Mouse (Mus musculus) liver, embryonic 16.5 days (tissue): ENCODE results near the gene Smim5. TPM values are rescaled to one million over a fixed set of nuclear protein-coding genes. Genes with fewer than 3 reads are reported as not detected.
A peak's percentile ranks its signal among the peaks of the same experiment; 100 is the strongest.
"Not testable (repeated sequence)": the region's sequence is repeated elsewhere in the genome, so short reads cannot be mapped to it uniquely, and the experiment has no call there.

Experiments used
- ATAC-seq: fragments of 200-750 bp; cut with Nextera tagmentation; 2 replicates; pipeline ENCODE4 v1.8.0; 2017; ENCODE audit warnings: low read depth, mild to moderate bottlenecking, moderate number of reproducible peaks, moderate library complexity
- H3K27ac ChIP-seq: fragments of 300-500 bp; sonication (generic); 2 replicates; pipeline ENCODE4 v1.5.1; 2014; ENCODE audit warnings: mild to moderate bottlenecking, low read length
- H3K27me3 ChIP-seq: fragments of 300-500 bp; sonication (generic); 2 replicates; pipeline ENCODE4 v1.6.1; 2014; ENCODE audit warnings: low read depth, low read length, mixed read lengths; ENCODE audit not compliant: control insufficient read depth, insufficient read depth
- H3K36me3 ChIP-seq: fragments of 300-500 bp; sonication (generic); 2 replicates; pipeline ENCODE4 v1.6.1; 2014; ENCODE audit warnings: mild to moderate bottlenecking; ENCODE audit not compliant: control insufficient read depth, insufficient read depth
- H3K4me1 ChIP-seq: fragments of 300-500 bp; sonication (generic); 2 replicates; pipeline ENCODE4 v1.6.1; 2014; ENCODE audit warnings: low read depth, low read length, mixed read lengths; ENCODE audit not compliant: control insufficient read depth
- H3K4me2 ChIP-seq: fragments of 300-500 bp; sonication (generic); 2 replicates; pipeline ENCODE4 v1.6.1; 2014; ENCODE audit warnings: low read depth, low read length, mixed read lengths
- H3K4me3 ChIP-seq: fragments of 300-500 bp; sonication (generic); 2 replicates; pipeline ENCODE4 v1.5.1; 2014; ENCODE audit warnings: low read depth, mild to moderate bottlenecking, low read length
- H3K9ac ChIP-seq: fragments of 300-500 bp; sonication (generic); 2 replicates; pipeline ENCODE4 v1.6.1; 2014; ENCODE audit warnings: low read depth, low read length
- H3K9me3 ChIP-seq: fragments of 300-500 bp; sonication (generic); replicated peaks from 2 replicates; pipeline ENCODE4 v1.6.1; 2016; ENCODE audit warnings: low read length; ENCODE audit not compliant: control insufficient read depth
- WGBS: fragments of 180-500 bp; shearing (Covaris S2); extraction: QIAGEN DNeasy Blood & Tissue Kit; methylation state at CpG from one replicate; pipeline ENCODE4 v1.1.7; 2014; ENCODE audit not compliant: insufficient replicate concordance; 5-methylcytosine and 5-hydroxymethylcytosine counted together
- polyA plus RNA-seq: library from polyadenylated mRNA; unstranded; fragments of >200 nt; fragmentation: Nextera tagmentation; extraction: Ambion mirVana; gene quantifications from 2 replicates; pipeline ENCODE4 v1.2.1, GENCODE M21; 2015

The Smim5 gene
- 29.5 and 30.1 TPM in 2 replicates for polyA plus RNA-seq

DNA sequence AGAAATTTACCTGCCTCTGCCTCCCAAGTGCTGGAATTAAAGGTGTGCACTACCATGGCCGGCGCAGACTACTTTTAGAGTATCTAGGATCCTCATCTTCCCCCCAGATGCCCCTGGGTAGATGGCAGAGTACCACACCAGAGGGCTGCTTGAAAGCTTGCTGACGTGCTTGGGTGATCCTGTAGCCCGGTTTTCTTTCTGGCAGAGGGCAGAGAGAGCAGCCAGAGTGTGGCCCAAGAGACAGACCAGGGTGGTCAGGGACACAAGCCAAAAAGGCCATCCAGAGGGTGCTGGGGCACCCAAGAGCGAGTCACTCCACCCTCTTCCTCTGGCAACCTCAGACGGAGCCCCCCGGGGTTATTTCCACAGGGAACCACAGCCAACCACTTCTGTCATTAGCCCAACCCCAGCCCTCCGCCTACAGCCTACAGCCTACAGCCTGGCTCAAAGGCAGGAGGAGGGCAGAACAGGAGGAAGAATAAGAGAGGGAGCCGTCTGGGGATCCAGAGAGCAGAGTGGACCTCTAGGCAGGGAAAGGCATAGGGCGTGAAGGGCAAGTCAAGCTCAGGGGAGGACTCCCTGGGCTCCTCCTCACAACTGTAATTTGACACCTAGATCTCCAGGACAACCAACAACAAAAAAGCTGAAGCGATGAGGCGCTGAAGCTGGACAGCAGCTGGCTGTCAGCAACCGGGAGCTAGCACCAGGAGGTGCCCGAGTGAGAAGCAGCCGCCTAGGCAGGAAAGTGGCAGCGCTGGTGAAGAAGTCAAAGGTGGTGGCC is at the start of gene Smim5:
Gene Smim5, plus strand, starts transcription at position 481 of the 781 bp plus-strand sequence.
- H3K4me2 ChIP-seq = peak within 1 kb of the TSS; percentile 67
- WGBS = 17% methylated on average over 16 of the region's 16 CpGs
- peak within 1 kb of the TSS; percentile 98 for H3K27ac ChIP-seq
- H3K36me3 ChIP-seq = no peaks in the 10 kb centered on the region; the same call in 1 of the 2 replicates
- H3K9me3 ChIP-seq = no peaks in the 10 kb centered on the region
- peaks cover 61% of the 10 kb centered on the region for H3K4me1 ChIP-seq
- peak within 1 kb of the TSS; percentile 72 for H3K4me3 ChIP-seq
- H3K9ac ChIP-seq = peak within 1 kb of the TSS; percentile 82
- ATAC-seq = peak; percentile 19
- H3K27me3 ChIP-seq = no peaks in the 10 kb centered on the region

DNA sequence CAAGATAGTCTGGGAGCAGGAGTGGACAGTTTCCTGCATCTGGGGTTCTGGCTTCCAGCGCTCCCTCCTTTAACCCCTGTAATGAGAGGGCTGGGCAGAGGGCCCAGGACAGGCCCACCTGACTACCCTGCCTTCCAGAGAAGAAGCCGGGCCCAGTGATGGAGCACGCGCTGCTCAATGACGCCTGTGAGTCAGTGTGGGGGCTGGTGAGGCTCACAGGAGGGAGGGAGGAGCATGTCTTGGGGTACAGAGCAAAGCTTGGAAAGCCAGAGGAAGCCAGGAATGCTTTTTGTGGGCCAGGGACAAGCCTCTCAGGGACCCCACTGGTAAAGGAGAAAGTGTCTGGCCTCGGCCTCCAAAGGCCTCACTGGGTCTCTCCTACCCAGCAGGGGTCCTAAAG is 45.1 kb upstream of the Smim5 start:
- Histone ChIP-seq H3K27ac (no peak overlapping the region), H3K36me3 (peaks cover 8% of the 10 kb centered on the region), H3K9ac (no peak overlapping the region), H3K4me2 (no peak overlapping the region), H3K9me3 (no peaks in the 10 kb centered on the region), H3K4me3 (no peak overlapping the region), H3K27me3 (peaks cover 25% of the 10 kb centered on the region), H3K4me1 (peaks cover 12% of the 10 kb centered on the region)
- WGBS = 74% methylated on average over 6 of the region's 6 CpGs
- ATAC-seq = no peak

DNA sequence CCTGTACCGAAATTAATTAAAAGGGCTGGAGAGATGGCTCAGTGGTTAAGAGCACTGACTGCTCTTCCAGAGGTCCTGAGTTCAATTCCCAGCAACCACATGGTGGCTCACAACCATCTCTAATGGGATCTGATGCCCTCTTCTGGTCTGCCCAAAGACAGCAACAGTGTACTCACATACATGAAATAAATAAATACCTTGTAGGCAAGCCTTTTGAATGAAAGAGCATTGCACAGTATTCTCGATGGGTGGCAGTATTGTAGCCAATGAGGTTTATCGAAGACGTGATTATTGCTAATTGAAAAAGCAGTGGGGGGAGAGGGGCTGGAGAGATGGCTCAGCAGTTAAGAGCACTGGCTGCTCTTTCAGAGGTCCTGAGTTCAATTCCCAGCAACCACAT is 42.6 kb upstream of the Smim5 start:
- H3K36me3 ChIP-seq, H3K9me3 ChIP-seq, H3K4me2 ChIP-seq, H3K9ac ChIP-seq, H3K4me3 ChIP-seq, H3K27ac ChIP-seq, ATAC-seq: not testable (repeated sequence)
- H3K4me1 ChIP-seq = peaks cover 12% of the 10 kb centered on the region
- WGBS = 76% methylated on average over 4 of the region's 4 CpGs
- peaks cover 45% of the 10 kb centered on the region for H3K27me3 ChIP-seq

GRCm38 (mm10) chr11:115857936-115858335 is 41.8 kb upstream of the Smim5 start:
- H3K4me2 ChIP-seq = no peak overlapping the region
- H3K36me3 ChIP-seq = peaks cover 3% of the 10 kb centered on the region; the same call in 1 of the 2 replicates
- H3K9me3 ChIP-seq = no peaks in the 10 kb centered on the region
- H3K27me3 ChIP-seq = peaks cover 45% of the 10 kb centered on the region
- ATAC-seq = no peak
- H3K4me1 ChIP-seq = peaks cover 12% of the 10 kb centered on the region
- WGBS = 53% methylated on average over 13 of the region's 13 CpGs
- H3K27ac ChIP-seq = no peak overlapping the region
- H3K4me3 ChIP-seq = no peak overlapping the region
- H3K9ac ChIP-seq = no peak overlapping the region

DNA sequence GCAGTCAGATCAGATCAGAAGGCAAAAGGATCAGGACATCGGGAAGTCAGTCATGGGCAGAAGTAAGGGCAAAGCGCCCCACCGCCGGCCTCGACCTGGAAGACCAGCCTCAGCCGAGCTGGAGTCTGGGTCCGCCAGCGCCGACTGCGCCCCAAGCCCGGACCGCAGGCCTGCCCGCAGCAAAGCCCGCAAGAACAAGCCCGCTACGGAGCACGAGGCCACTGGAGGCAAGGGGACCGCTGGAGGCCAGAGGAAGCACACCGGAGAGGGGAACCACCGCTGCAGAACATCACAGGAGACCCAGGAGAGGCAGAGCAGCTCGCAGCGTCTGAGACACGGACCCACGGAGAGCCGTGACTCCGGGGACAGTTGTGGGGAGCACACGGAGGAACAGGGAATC is 41.4 kb upstream of the Smim5 start, which contains the start of gene Myo15b:
Gene Myo15b, plus strand, starts transcription at position 53 of the 400 bp plus-strand sequence.
- Histone ChIP-seq H3K36me3 (peaks cover 3% of the 10 kb centered on the region; the same call in 1 of the 2 replicates), H3K9me3 (no peaks in the 10 kb centered on the region), H3K27me3 (peaks cover 48% of the 10 kb centered on the region), H3K9ac (peak within 1 kb of the TSS; percentile 33), H3K4me1 (peaks cover 12% of the 10 kb centered on the region), H3K4me3 (peak within 1 kb of the TSS; percentile 51), H3K27ac (no peak within 1 kb of the TSS), H3K4me2 (peak within 1 kb of the TSS; percentile 68)
- 13% methylated on average over 27 of the region's 27 CpGs for WGBS
- ATAC-seq = no peak

DNA sequence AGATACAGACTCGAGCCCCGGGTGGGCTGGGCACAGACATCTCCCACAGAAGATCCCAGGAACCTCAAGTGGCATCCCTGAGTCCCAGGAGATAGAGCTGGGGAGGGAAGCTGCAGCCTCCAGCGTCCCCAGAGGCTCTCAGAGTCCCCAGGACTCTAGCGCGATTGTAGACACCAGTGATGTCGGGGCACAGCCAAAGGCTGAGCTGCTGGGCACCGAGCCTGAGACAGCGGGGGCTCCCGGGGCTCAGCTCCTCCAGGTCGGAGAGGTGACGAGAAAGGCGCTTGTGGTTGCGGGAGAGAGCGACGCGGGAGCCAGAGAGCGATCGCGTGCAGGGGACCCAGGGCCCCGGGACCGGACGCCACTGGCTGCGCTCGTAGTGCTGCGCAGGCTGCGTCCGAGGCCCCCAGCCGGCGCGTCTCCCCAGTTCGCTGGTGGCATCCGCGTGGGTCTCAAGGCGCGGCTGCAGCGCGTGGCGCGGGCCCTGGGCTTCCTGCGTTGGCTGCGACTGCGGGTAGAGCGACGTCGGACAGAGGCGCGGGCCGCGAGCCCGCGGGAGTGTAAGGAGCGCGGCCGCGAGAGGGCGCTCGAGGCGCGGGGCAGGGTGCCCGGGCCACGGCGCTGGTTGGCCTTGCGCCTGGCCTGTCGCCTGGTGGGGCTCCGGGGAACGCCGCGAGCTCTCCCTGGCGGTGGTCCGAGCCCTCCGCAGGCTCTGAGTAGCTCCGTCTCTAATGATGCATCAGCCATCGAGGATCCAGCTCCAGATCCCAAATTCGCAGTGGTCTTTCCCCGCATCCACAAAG is 40.4 kb upstream of the Smim5 start:
- peaks cover 48% of the 10 kb centered on the region for H3K27me3 ChIP-seq
- WGBS = 2% methylated on average over 75 of the region's 75 CpGs
- no peak overlapping the region for H3K27ac ChIP-seq
- peak overlapping the region; percentile 68 for H3K4me2 ChIP-seq
- H3K9me3 ChIP-seq = no peaks in the 10 kb centered on the region
- peak overlapping the region; percentile 51 for H3K4me3 ChIP-seq
- H3K36me3 ChIP-seq = no peaks in the 10 kb centered on the region
- ATAC-seq = peak; percentile 84
- H3K4me1 ChIP-seq = peaks cover 12% of the 10 kb centered on the region
- H3K9ac ChIP-seq = peak overlapping the region; percentile 33

- no peak overlapping the region for H3K27ac ChIP-seq
- peaks cover 31% of the 10 kb centered on the region for H3K27me3 ChIP-seq
- H3K4me2 ChIP-seq = no peak overlapping the region
- peaks cover 5% of the 10 kb centered on the region for H3K4me1 ChIP-seq
- no peak overlapping the region for H3K4me3 ChIP-seq
- H3K9ac ChIP-seq = no peak overlapping the region
- H3K36me3 ChIP-seq = no peaks in the 10 kb centered on the region
- ATAC-seq = no peak
- H3K9me3 ChIP-seq = no peaks in the 10 kb centered on the region
- 71% methylated on average over 8 of the region's 8 CpGs for WGBS
These were observed 35.9 kb upstream of the Smim5 start for GRCm38 (mm10) chr11:115863895-115864294.

DNA sequence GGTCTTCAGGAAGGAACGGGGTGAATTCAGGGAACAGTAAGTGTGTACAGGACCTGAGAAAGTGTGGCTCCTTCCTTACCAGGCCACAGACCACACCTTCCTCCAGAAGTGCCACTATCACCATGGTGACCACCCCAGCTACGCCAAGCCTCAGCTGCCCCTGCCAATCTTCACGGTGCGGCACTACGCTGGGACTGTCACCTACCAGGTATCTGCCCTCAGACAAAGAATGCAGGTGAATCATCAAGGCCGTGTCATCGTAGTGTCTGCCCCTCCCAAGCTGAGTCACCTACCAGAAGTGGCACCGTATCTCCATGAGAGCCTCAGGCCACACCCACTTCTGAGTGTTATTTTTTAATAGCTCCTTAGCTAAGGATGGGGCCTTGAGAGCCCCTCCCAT is 30.4 kb upstream of the Smim5 start:
- Histone ChIP-seq H3K9me3 (no peaks in the 10 kb centered on the region), H3K4me1 (peaks cover 12% of the 10 kb centered on the region), H3K4me3 (no peak overlapping the region), H3K9ac (no peak overlapping the region), H3K4me2 (no peak overlapping the region), H3K27ac (no peak overlapping the region), H3K27me3 (no peaks in the 10 kb centered on the region; the same call in 1 of the 2 replicates), H3K36me3 (no peaks in the 10 kb centered on the region)
- WGBS = 33% methylated on average over 8 of the region's 8 CpGs
- peak; percentile 20; the same call in 1 of the 2 replicates for ATAC-seq
